Mouse (Mus musculus) neural tube, embryonic 14.5 days (tissue): ENCODE measurements around the gene Plekhh2. TPM values are rescaled to one million over a fixed set of nuclear protein-coding genes. Genes with fewer than 3 reads are reported as not detected.

Source experiments
- ATAC-seq: fragments of 200-750 bp; cut with Nextera tagmentation; 2 replicates; pipeline ENCODE4 v1.8.0; 2017; ENCODE audit warnings: low read depth, mild to moderate bottlenecking, moderate TSS enrichment, moderate library complexity
- H3K27ac ChIP-seq: fragments of 300-500 bp; sonication (generic); 2 replicates; pipeline ENCODE4 v1.5.1; 2014; ENCODE audit warnings: low read depth, mild to moderate bottlenecking, control low read depth, low read length, moderate library complexity, mixed read lengths
- H3K27me3 ChIP-seq: fragments of 300-500 bp; sonication (generic); 2 replicates; pipeline ENCODE4 v1.6.1; 2014; ENCODE audit warnings: low read length; ENCODE audit not compliant: control insufficient read depth, insufficient read depth
- H3K36me3 ChIP-seq: fragments of 300-500 bp; sonication (generic); 2 replicates; pipeline ENCODE4 v1.6.1; 2014; ENCODE audit warnings: low read length, mixed read lengths; ENCODE audit not compliant: control insufficient read depth, insufficient read depth
- H3K4me1 ChIP-seq: fragments of 300-500 bp; sonication (generic); 2 replicates; pipeline ENCODE4 v1.6.1; 2014; ENCODE audit warnings: low read length; ENCODE audit not compliant: control insufficient read depth, insufficient read depth
- H3K4me2 ChIP-seq: fragments of 300-500 bp; sonication (generic); 2 replicates; pipeline ENCODE4 v1.6.1; 2014; ENCODE audit warnings: mild to moderate bottlenecking, low read depth, low read length, control low read depth
- H3K4me3 ChIP-seq: fragments of 300-500 bp; sonication (generic); 2 replicates; pipeline ENCODE4 v1.5.1; 2014; ENCODE audit warnings: low read depth, low read length, control low read depth, mixed read lengths
- H3K9ac ChIP-seq: fragments of 300-500 bp; sonication (generic); replicated peaks from 2 replicates; pipeline ENCODE4 v1.6.1; 2014; ENCODE audit warnings: low read depth, mild to moderate bottlenecking, control low read depth, low read length, mixed read lengths
- H3K9me3 ChIP-seq: fragments of 300-500 bp; sonication (generic); 2 replicates; pipeline ENCODE4 v1.6.1; 2016; ENCODE audit warnings: low read length; ENCODE audit not compliant: control insufficient read depth
- WGBS: fragments of 180-500 bp; shearing (Covaris S2); extraction: QIAGEN DNeasy Blood & Tissue Kit; methylation state at CpG from one replicate; pipeline ENCODE4 v1.1.7; 2014; 5-methylcytosine and 5-hydroxymethylcytosine counted together
- polyA plus RNA-seq: library from polyadenylated mRNA; unstranded; fragments of >200 nt; fragmentation: Nextera tagmentation; extraction: Ambion mirVana; gene quantifications from 2 replicates; pipeline ENCODE4 v1.2.1, GENCODE M21; 2014

Plekhh2 gene
- polyA plus RNA-seq, 1 experiment from 2014 or later = 2.3 TPM

DNA sequence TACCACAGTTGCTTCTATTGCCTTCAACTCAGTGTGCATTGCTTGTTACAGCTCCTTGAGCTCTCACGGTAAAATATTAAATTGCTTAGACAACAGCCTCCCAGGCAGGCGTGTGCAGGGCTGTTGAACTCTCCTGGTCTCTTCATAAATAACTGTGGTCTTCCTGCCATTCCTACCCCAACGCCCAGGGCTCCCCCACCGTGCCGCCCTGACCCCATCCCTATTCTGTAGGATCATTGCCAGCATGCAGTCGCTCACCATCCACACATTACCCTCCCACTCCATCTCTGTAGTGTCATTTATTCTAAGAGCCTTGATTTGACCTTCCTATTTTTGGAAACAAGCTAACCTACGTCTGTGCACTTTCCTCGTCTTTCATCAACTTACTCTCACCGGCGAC is 153.4 kb downstream of the Plekhh2 start:
- 24% methylated on average over 10 of the region's 10 CpGs for WGBS
- no peak overlapping the region for H3K27ac ChIP-seq
- no peak for ATAC-seq
- H3K4me1 ChIP-seq = no peaks in the 10 kb centered on the region; the same call in 1 of the 2 replicates
- no peaks in the 10 kb centered on the region for H3K9me3 ChIP-seq
- no peaks in the 10 kb centered on the region for H3K36me3 ChIP-seq
- H3K4me2 ChIP-seq = no peak overlapping the region
- no peak overlapping the region for H3K9ac ChIP-seq
- H3K4me3 ChIP-seq = no peak overlapping the region
- H3K27me3 ChIP-seq = no peaks in the 10 kb centered on the region

DNA sequence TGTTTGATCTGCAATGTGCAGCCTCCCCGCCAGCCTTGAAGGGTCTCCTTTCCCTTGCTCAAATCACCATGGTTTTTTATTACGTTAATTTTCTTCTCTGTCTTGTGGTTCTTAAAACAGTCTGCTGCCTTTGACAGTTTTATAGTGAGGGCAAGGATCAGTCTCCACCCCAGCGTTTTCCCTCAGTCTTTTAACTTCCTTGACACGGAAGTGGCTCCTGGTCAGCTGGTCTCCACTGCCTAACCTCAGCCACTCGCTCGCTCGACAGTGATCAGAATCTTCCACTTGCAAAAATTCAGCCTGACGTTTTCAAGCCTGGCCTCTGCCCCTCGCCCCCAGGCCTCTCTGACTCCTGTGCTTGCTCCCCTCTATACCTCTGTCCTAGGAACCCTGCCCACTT is 154.0 kb downstream of the Plekhh2 start:
- WGBS = 18% methylated on average over 9 of the region's 9 CpGs
- Histone ChIP-seq H3K9me3 (no peaks in the 10 kb centered on the region), H3K36me3 (no peaks in the 10 kb centered on the region)

DNA sequence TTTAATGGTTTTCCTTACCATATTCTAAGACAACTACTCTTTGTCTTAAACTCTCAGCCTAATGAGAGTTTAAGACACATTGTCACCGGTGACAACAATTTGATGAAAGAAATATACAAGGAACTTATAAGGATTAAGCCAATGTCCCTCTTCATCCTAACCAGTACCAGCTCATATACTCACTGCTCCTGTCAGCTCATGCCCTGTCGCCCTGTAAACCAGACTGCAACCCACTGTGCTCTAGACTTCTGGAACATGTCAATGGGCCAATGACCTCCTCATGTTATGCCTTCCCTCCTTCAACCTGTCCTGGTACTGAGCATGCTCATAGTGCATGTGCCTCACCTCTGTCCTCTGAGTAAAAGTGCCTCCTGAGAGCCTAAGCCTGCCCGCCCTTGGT is 156.2 kb downstream of the Plekhh2 start:
- 92% methylated on average over 3 of the region's 3 CpGs for WGBS
- no peak for ATAC-seq

More for the DNA sequence above, 154.0 kb downstream of the Plekhh2 start:
- no peak overlapping the region for H3K4me2 ChIP-seq
- no peak overlapping the region for H3K27ac ChIP-seq
- no peak overlapping the region for H3K9ac ChIP-seq
- no peak for ATAC-seq
- H3K27me3 ChIP-seq = no peaks in the 10 kb centered on the region
- H3K4me1 ChIP-seq = no peaks in the 10 kb centered on the region; the same call in 1 of the 2 replicates
- no peak overlapping the region for H3K4me3 ChIP-seq

More for the DNA sequence above, 156.2 kb downstream of the Plekhh2 start:
- H3K4me1 ChIP-seq = no peaks in the 10 kb centered on the region; the same call in 1 of the 2 replicates
- H3K36me3 ChIP-seq = no peaks in the 10 kb centered on the region
- no peak overlapping the region for H3K4me2 ChIP-seq
- H3K9ac ChIP-seq = no peak overlapping the region
- no peaks in the 10 kb centered on the region for H3K9me3 ChIP-seq
- no peak overlapping the region for H3K27ac ChIP-seq
- no peak overlapping the region for H3K4me3 ChIP-seq
- H3K27me3 ChIP-seq = no peaks in the 10 kb centered on the region

Other genes with a start within 250 kb of the Plekhh2 start
- 8.7 and 12.8 TPM in 2 replicates for gene Thada, start 45.7 kb upstream of the Plekhh2 start, polyA plus RNA-seq
- gene Dync2li1, start 114.6 kb downstream of the Plekhh2 start, polyA plus RNA-seq = 32.1 TPM in 2 replicates
- gene Abcg8, start 164.4 kb downstream of the Plekhh2 start, polyA plus RNA-seq = not detected in 2 replicates
- gene Abcg5, start 171.1 kb downstream of the Plekhh2 start, polyA plus RNA-seq = 0.50 and 0.66 TPM in 2 replicates